Mouse (Mus musculus): ENCODE measurements around the gene Gm7879. TPM values are rescaled to one million over a fixed set of nuclear protein-coding genes. Genes with fewer than 3 reads are reported as not detected.

The Gm7879 gene
- 0.35 and 0.61 TPM in 2 replicates for polyA plus RNA-seq (2012; rRNA removed)

GRCm38 (mm10) chr5:43912844-43913243, at the start of gene Gm7879:
Gene Gm7879, plus strand, starts transcription at chr5:43913144.

DNA sequence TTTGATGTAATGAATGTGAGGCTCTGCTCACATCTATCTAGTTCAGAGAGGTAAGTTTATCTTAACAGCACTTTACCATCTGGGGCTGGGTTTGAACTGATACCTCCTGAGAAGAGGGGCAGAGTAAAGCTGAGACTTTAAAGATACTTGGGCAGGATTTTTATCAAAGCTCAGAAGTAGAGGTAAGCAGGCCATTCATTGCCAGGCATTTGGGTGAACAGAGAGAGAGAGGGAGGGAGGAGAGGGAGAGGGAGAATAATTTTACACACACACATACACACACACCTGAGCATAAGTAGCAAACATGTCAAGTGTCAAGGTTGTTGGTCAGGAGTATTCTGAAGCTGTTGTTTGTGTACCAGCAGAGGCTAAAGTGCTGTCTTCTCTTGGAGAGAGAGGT, 44.7 kb upstream of the Gm7879 start, which contains the start of gene Cd38:
Gene Cd38, plus strand, starts transcription at position 301 of the 400 bp plus-strand sequence.

Other genes with a start within 250 kb of the Gm7879 start
- gene Bst1, start 94.3 kb upstream of the Gm7879 start, polyA plus RNA-seq (2012; rRNA removed), result 0.15 and 0.17 TPM in 2 replicates
- 9.0 and 11.4 TPM in 2 replicates for gene Fbxl5, start 91.5 kb upstream of the Gm7879 start, polyA plus RNA-seq (2012; rRNA removed)
- 5.1 and 6.1 TPM in 2 replicates for gene Cd38, start 44.6 kb upstream of the Gm7879 start, polyA plus RNA-seq (2012; rRNA removed)
- 0.09 and 0.11 TPM in 2 replicates for gene Fgfbp1, start 68.6 kb downstream of the Gm7879 start, polyA plus RNA-seq (2012; rRNA removed)
- 4.2 and 5.2 TPM in 2 replicates for gene Prom1, start 188.9 kb downstream of the Gm7879 start, polyA plus RNA-seq (2012; rRNA removed)

Data from liver, embryonic 14 days (tissue).